Mouse (Mus musculus) liver, adult (tissue): ENCODE measurements around the gene Rplp1.

Experiments
- GATA4 ChIP-seq: IDR thresholded peaks from 2 replicates; pipeline ENCODE4 v1.6.1; 2014; ENCODE audit warnings: mild to moderate bottlenecking, low read length; ENCODE audit not compliant: insufficient replicate concordance

Gene Rplp1

DNA sequence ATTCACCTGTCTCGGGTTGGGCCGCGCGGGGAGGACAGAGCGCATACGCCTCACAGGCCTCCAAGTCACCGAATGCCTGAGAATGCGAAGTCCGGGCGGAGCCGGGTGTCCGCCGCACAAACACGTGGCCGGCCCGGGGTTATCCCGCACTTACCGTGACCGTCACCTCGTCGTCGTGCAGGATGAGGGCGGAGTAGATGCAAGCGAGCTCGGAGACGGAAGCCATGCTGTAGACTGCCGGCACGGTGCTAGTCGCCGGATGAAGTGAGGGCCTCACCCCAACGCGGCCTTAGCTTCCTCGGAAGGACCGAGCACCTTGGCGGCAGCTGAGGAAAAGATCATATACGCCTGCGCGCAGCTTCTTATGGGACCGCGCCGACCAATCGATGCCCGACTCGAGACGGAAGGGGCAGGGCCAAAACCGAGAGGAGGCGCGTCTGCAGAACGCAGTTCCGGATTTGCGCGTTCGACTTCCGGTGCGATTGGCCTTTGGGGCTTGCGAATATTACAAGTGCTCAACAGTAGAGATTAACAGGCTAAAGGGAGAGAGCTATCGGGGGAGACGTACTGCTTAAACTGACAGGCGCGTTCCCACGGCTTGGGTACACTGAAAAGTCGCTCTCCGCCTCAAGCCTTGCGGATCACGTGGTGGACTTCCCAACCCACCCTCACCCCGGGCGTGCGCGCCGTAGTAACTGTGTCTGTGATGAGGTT lies at the start of gene Rplp1:
TSS of gene Rplp1 (minus strand) at position 340 of the 714 bp plus-strand sequence.
- TF ChIP-seq GATA4: peak; percentile 68; the same call in 1 of the 2 replicates

DNA sequence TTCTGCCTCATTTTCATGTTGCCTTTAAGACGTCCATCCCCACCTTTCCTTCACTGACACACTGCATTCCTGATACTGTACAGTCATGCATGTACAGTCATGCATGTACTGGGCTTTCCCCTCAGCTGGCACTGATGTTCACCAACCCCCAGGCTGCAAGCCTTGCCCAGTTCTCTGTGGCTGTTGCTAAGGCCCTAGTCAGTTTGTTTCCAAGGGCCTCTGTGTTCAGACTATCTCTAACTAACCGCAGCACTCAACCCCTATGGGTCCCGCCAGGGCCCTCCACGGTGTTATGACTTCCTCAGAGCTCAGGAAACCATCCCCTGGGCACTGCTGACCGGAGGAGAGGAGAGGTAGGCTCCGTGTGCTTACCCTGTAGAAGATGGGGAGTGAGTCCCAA lies 49.0 kb upstream of the Rplp1 start:
- TF ChIP-seq GATA4: no peak

DNA sequence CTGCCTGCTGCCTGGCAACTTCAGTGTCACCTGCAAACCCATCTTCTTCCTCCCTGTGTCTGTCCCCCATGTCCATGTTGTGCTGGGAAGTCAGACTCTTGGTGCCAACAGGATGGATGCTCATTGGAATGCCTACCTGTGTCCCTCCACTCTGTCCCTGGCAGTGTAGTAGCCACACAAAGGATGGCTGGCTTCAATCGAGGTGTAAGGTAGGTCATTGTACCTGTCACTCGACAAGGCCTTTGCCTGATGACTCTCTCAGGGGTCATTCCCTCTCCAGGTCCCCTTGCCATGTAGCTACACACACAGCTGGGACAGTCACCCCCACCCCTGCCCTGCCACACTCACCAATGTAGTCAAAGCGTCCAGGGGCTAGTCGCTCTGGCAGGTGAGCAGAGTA lies 46.8 kb upstream of the Rplp1 start:
- no peak for TF ChIP-seq GATA4

DNA sequence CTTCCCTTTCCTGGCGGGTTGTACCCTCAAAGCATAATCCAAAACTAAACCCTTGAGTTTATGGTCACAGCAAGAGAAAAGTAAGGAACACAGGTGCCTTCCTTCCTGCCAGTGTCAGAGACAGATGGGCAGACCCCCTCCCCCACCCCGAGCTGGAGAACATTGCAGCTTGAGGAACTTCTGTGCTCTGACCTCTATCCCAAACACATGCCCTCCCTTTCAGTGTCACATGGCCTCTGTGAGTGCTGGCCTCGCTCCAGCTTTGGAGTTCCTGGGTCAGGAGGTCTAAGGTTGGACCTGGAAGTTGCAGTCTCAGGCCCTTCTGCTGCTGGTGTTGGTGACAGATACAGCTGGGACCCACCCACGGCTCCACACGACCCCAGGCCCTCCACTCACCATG lies 46.4 kb upstream of the Rplp1 start:
- TF ChIP-seq GATA4: no peak

DNA sequence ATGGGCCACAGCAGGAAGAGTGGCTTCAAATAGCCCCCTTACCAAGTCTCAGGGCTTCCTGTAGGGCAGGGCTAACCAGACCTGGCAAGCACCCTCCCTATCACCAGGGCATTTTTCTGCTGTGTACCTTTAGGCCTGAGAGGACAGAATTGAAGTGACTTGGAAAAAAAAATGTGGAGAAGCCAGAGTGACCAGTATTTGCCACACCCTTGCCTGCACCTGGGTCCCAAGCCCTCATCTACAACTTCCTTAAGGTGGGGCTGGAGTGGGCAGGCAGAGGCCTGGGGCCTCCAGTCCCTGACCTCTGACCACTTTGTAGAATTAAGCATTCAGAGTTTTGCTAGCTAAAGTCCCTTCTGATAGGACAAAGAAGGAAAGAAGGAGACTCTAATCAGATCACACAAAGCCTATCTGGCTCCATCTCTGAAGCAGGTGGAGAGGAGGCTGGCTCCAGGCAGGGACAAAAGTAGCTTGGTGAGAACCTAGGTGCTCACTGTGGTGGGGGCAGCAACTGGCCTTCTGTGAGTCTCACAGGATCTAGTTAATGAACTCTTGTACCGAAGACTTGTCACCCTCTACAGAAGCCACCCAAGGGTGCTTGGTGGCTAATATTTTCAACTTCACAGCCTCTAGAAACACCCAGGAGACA lies 45.7 kb upstream of the Rplp1 start:
- TF ChIP-seq GATA4: no peak

DNA sequence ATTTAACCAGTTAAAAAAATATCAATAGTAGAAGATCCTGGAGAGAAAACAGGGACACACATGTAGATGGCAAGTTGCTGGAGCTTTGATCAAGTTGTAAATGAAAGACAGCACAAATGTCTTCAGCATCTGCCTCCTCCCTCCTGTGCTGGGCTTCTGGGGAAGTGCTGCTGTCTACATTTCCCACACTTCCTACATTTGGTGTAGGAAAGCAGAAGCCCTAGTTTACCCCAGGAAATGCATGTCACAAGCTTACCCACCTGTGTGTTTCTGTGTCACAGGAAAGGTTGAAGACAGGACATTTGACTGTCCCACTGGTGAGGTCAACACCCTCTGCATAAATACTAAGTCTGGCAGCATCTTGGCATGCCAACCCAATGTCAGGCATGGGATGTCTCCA lies 40.4 kb upstream of the Rplp1 start:
- no peak for TF ChIP-seq GATA4

DNA sequence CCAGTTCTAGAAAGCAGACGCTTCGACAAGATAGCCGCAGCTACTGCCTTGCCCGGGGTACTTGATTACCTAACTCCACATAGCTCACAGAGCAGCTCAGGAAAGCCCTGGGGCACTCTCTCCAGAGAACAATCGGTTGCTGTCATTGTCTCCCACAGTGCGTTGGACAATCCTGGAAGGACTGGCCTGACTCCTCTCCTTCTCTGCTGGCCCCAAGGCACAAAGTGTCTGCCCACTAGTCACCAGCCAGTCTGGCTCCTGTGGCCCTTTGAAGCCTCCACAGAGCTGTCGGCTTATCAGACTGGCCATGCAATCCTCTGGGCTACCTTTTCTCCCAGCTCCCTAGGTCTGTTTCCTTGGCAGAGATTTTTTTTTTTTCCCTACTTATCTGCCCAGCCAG lies 37.9 kb upstream of the Rplp1 start:
- no peak for TF ChIP-seq GATA4

DNA sequence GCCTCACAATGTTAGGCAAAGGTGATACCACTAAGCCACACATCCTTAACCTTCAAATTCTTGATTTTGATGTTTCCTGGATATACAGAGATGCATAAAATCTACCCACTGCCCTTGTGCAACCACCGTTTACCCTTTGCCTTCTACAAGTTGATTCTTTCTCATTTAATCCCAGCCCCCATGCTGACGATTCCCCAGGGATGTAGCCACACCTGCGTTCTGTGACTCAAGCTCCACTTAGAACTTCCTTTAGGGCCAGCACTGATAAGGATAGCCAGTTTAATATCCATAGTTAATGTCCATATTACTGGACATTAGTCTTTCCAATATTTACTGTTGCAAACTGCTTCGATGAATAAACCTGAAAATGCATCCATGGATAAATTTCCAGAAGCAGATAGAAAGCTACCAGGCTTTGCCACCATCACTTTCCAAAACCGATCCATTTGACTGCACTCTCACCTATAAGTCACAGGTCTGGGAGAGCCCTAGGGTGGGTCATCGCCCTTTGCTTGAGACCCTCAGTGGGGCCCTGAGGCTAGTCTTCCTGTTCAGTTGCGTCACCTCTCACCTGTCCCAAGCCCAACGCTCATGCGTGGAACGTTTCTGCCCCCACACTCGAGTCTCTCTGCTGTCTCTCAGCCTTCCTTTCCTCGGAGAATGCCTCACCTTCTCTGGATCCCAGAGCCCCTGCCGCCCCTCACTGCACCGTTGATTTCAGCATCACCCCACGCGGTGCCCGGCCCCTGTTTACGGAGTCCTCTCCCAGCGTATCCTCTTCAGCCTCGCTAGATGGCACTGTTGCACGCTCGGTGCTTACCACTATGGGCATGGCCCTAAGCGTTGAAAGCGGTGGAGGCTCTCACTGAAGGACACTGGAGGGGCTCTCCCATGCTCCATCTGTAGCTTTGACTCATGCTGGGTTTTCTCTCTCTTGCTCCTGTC lies 33.3 kb upstream of the Rplp1 start:
- no peak for TF ChIP-seq GATA4

DNA sequence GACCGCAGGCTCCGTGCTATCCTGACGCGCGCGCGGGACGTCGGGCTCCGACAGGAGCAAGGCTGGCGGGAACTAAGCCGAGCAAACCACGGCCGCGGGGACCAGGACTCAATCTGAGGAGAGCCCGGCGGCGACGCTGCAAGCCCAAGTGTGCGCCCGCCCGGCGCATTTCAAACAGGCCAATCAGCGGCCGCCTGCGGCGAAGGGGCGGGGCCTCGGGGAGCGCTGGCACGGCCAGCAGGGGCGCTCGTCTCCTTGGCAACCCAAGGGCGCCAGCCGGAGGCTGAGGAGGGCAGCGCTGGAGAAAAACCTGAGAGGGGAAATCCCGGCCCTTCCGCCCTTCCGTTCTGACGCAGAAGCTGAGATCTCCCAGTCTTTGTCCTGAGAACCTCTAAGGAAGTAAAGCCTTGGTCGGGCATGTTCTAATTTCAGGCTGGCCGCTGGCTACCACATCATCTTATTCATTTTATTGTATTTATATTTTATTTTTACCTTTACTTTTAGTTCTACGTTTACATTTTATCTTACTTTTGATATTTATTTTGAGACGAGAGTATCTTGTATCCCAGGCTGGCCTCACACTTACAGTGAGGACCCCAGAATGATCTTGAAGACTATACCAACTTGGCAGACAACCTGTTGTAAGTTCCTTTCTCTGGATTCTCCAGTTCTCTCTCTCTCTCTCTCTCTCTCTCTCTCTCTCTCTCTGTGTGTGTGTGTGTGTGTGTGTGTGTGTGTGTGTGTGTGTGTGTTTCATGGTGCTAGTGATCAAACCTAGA lies 32.5 kb upstream of the Rplp1 start, which contains the start of gene Kif23:
TSS of gene Kif23 (minus strand) at position 152 of the 779 bp plus-strand sequence.
- TF ChIP-seq GATA4: no peak

DNA sequence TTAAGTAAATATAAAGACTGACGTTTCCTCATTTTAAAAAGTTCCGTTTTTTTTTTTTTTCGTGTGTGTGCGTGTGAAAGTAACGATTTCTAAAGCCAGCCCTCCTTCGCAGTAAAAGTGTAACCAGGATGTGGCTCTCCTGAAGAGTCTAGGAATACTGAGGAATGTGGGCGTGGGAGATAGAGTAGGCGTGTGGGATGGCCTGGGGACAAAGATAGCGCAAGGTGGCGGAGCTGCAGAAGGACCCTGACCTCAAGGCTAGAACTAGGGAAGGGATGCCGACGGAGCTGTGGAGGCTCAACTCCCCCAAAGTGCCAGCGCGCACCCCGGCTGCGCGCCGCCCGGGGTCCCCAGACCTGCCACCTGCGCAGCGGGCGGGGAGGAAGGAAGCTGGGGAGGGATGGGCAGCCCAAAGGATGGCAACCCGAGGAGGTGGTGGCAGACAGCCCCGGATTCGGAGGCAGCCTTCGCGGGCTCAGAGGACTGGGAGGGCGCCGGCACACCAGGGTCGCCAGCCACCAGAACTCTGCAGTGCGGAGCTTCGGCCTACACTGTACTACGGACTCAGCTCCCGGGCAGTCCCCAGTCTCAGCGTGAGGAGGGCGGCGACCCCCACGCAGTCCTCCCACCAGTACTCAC lies 31.8 kb upstream of the Rplp1 start:
- TF ChIP-seq GATA4: no peak

DNA sequence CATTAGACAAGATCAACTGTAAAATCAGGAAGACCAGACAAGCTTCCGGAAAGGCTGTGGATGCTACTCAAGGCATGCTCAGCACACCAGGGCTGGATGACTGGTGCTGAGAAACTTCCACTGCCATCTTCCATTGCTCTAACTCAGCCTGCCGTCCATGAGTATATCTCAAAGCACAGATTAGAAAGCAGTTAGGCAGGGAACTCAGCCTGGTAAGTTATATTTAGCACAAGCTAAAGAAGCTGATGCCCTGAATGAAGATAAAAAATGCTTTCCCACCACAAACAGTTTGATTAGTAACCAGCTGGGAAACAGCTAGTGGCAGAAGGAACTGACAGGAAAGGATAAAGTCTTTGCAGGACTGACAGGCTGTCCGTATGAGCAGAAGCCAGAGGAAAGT lies 26.7 kb upstream of the Rplp1 start:
- no peak for TF ChIP-seq GATA4

DNA sequence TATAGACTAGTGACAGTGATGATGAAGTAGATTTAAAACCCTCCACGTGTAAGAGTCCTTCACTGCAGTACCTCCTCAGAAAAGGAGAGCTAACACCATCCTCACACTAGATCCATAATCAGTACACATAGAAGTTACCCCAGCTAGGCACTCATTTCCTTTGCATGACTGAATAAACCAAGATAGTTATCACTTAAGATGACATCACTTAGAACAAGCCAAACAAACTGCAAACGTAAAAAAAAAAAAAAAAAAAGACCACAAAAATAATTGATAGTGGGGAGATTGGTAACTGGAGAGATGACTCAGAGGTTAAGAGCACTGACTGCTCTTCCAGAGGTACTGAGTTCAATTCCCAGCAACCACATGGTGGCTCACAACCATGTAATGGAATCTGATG lies 19.0 kb upstream of the Rplp1 start:
- TF ChIP-seq GATA4: no peak

DNA sequence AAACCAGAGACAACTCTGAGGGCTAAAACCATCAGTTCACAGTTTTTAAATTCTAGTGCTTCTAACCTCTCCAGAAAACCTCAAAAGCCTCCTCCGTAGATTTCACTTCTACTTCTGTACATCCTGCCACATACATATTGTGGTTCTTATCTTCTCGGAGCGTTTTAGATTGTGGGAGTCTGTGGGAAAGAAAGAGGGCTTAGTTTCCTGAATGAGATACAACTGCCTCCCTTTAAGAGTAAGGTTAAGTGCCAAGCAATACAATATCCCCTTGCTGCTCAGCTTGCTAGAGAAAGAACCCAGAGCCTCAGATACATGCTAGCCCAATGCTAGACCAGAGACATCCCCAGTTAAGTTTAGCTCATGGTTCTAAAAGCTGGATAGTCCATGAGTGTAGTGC lies 17.7 kb upstream of the Rplp1 start:
- no peak for TF ChIP-seq GATA4

DNA sequence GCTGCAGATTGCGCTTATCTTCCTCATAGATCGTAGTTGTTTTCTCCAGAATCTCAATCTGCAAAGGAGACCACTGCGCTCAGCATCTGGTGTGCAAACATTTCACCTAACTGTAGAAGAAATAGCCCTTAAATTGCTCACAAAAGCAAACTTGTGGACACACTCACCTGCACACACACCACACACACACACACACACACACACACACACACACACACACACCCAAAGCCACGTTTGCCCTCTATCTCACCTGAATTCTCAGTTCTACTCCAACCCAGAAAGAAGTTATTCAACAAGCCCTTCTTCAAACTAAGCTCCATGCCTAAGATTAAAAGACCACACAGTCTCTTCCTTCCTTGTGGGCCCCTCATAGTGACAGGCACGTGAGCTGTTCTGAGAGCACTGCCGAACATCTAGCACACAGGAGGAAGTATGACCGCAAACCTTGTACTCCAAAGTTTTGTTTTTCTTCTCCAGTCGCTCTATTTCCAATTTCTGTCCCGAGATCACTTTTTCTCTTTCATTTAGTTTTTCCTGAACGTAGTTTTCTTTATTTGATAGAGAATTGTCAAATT lies 10.8 kb upstream of the Rplp1 start:
- TF ChIP-seq GATA4: no peak
